Mouse (Mus musculus) erythroblast, embryonic 14.5 days (primary cell): ENCODE data around the gene Ttyh1.

Experiments
- GATA1 ChIP-seq: IDR thresholded peaks from 2 replicates; pipeline ENCODE4 v1.6.1; 2012; ENCODE audit warnings: low read length, inconsistent platforms, mixed read lengths
- TAL1 ChIP-seq: IDR thresholded peaks from 3 replicates; pipeline ENCODE4 v1.6.1; 2012; ENCODE audit warnings: low read length, inconsistent platforms, mixed read lengths

DNA sequence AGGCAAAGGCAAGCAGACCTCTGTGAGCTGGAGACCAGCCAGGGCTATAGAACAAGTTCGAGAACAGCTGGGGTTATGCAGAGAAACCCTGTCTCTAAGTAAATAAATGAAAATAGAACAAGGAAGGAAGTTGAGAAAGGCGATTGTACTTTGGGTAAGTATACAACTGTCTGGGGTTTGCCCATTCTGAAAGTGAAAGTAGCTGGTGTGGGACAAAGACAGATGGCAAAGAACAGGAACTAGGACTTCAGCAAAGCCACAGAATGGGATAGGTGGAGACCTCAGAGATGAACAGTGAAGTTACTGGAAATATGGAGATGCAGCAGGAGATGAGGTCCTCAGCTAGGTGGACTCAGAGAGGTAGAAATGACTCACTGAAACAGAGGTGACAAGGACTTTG is 36.4 kb upstream of the Ttyh1 start:
- TF ChIP-seq GATA1: no peak
- TF ChIP-seq TAL1: no peak
